Mouse (Mus musculus) hindbrain, embryonic 10.5 days (tissue): ENCODE results near the gene Gm1043. TPM values are rescaled to one million over a fixed set of nuclear protein-coding genes. Genes with fewer than 3 reads are reported as not detected.
A peak's percentile ranks its signal among the peaks of the same experiment; 100 is the strongest.

Experiments used
- DNase-seq: peaks from one replicate; pipeline ENCODE4 v3.0.0-alpha.2; 2017; ENCODE audit warnings: low spot score
- H3K27ac ChIP-seq: fragments of 300-500 bp; sonication (generic); 2 replicates; pipeline ENCODE4 v1.5.1; 2016; ENCODE audit warnings: mild to moderate bottlenecking, moderate library complexity
- H3K27me3 ChIP-seq: fragments of 300-500 bp; sonication (generic); 2 replicates; pipeline ENCODE4 v1.6.1; 2016; ENCODE audit warnings: mild to moderate bottlenecking; ENCODE audit not compliant: poor library complexity, insufficient read depth, severe bottlenecking
- H3K36me3 ChIP-seq: fragments of 300-500 bp; sonication (generic); 2 replicates; pipeline ENCODE4 v1.6.1; 2016; ENCODE audit warnings: mild to moderate bottlenecking, moderate library complexity
- H3K4me1 ChIP-seq: fragments of 300-500 bp; sonication (generic); replicated peaks from 2 replicates; pipeline ENCODE4 v1.6.1; 2016; ENCODE audit warnings: mild to moderate bottlenecking
- H3K4me3 ChIP-seq: fragments of 300-500 bp; sonication (generic); 2 replicates; pipeline ENCODE4 v1.5.1; 2016; ENCODE audit warnings: mild to moderate bottlenecking, moderate library complexity
- H3K9me3 ChIP-seq: fragments of 300-500 bp; sonication (generic); 2 replicates; pipeline ENCODE4 v1.6.1; 2016; ENCODE audit warnings: mild to moderate bottlenecking, moderate library complexity
- WGBS: fragments of 180-500 bp; shearing (Covaris S2); methylation state at CpG from one replicate; pipeline ENCODE4 v1.1.7; 2016; 5-methylcytosine and 5-hydroxymethylcytosine counted together
- polyA plus RNA-seq: library from polyadenylated mRNA; unstranded; fragments of >200 nt; fragmentation: Nextera tagmentation; extraction: Ambion mirVana; gene quantifications from 2 replicates; pipeline ENCODE4 v1.2.1, GENCODE M21; 2016

Gene Gm1043
- polyA plus RNA-seq, 1 experiment from 2014 or later, result 0.08 TPM

- 83% methylated on average over 7 of the region's 7 CpGs for WGBS
- Histone ChIP-seq H3K9me3 (no peaks in the 10 kb centered on the region), H3K36me3 (no peaks in the 10 kb centered on the region), H3K27me3 (peaks cover 3% of the 10 kb centered on the region; the same call in 1 of the 2 replicates), H3K4me3 (no peak overlapping the region), H3K4me1 (0 out of 2 replicates have a peak, but pooled peaks cover 4% of the 10 kb centered on the region), H3K27ac (no peak overlapping the region)
- no peak for DNase-seq
These were observed 69.3 kb downstream of the Gm1043 start for GRCm38 (mm10) chr5:37154472-37154871.

DNA sequence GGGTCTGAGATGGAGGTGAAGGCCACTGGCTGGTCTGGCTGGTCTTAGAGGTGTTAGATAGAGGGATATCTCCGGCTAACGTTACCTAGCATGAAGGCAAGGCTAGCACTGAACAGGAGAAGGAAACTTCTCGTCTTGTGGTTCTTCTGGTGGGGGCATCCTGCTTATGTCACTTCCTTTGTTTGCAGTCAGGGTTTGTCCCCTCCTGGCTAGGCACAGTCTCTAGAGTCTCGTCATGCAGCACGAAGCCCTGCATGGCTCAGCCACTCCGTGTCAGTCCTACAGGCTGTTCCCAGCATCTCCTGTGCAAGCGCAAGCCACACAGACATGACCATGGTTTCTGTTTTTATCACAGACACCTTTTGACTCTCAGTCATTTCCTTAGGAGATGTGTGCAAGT lies 73.2 kb downstream of the Gm1043 start:
- Histone ChIP-seq H3K27me3 (peaks cover 43% of the 10 kb centered on the region), H3K4me1 (peaks cover 8% of the 10 kb centered on the region), H3K27ac (no peak overlapping the region), H3K9me3 (no peaks in the 10 kb centered on the region), H3K36me3 (no peaks in the 10 kb centered on the region), H3K4me3 (no peak overlapping the region)
- WGBS, result 83% methylated on average over 7 of the region's 7 CpGs
- no peak for DNase-seq

DNA sequence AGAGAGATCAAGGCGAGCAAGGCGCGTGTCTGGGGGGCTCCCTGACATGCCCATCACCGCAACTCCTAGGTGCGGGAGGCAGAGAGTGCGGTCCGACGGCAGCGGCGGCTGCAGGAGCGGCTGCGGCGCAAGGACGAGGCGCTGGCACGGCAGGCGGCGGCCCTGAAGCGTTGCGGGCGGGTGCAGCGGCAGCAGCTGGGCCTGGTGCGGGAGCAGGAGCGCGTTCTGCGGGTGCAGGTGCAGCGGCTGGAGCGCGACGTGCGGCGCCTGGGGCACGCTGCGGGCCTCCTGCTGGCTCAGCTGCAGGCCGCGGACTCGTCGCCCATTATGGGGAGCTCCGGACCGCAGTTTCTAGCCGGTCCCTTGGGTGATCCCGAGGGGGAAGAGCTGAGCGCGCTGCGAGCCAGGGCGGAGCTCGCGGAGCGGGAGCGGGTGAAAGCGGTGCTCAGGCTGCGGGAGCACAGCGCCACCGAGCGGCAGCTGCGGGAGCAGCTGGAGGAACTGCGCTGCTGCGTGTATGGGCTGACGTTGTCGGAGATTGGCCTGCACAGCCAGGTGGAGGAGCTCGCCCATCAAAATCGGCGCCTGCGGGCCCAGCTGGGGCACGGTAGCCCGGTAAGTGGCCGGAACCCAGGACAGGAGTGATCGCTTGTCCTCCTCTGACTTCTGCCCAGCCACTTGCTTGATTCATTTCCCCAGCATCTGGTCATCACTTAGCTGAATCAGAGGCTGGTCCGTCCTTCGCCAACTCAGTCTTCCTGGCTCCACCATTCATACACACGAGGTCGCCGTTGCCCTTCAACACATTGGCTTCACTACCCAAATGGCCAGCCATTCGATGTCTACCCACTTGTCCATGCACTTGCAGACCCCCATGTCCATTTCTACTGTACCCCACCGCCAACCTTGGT lies 78.0 kb downstream of the Gm1043 start:
- peak; percentile 76 for DNase-seq
- Histone ChIP-seq H3K36me3 (no peaks in the 10 kb centered on the region), H3K9me3 (no peaks in the 10 kb centered on the region), H3K4me3 (peak overlapping the region; percentile 57), H3K27me3 (peaks cover 60% of the 10 kb centered on the region), H3K27ac (peak overlapping the region; percentile 70), H3K4me1 (peaks cover 14% of the 10 kb centered on the region)
- 8% methylated on average over 75 of the region's 75 CpGs for WGBS

GRCm38 (mm10) chr5:37176466-37176865 lies 91.3 kb downstream of the Gm1043 start:
- Histone ChIP-seq H3K36me3 (no peaks in the 10 kb centered on the region), H3K27ac (no peak overlapping the region), H3K4me3 (no peak overlapping the region), H3K27me3 (no peaks in the 10 kb centered on the region), H3K4me1 (0 out of 2 replicates have a peak, but pooled peaks cover 4% of the 10 kb centered on the region), H3K9me3 (no peaks in the 10 kb centered on the region)
- WGBS, result 62% methylated on average over 4 of the region's 4 CpGs
- no peak for DNase-seq

- no peak for DNase-seq
- no peaks in the 10 kb centered on the region for H3K36me3 ChIP-seq
- H3K27ac ChIP-seq, result no peak overlapping the region
- H3K4me1 ChIP-seq, result 0 out of 2 replicates have a peak, but pooled peaks cover 4% of the 10 kb centered on the region
- 87% methylated on average over 7 of the region's 7 CpGs for WGBS
- H3K27me3 ChIP-seq, result no peaks in the 10 kb centered on the region
- H3K4me3 ChIP-seq, result no peak overlapping the region
- H3K9me3 ChIP-seq, result no peaks in the 10 kb centered on the region
These were observed 91.9 kb downstream of the Gm1043 start for GRCm38 (mm10) chr5:37177061-37177460.

DNA sequence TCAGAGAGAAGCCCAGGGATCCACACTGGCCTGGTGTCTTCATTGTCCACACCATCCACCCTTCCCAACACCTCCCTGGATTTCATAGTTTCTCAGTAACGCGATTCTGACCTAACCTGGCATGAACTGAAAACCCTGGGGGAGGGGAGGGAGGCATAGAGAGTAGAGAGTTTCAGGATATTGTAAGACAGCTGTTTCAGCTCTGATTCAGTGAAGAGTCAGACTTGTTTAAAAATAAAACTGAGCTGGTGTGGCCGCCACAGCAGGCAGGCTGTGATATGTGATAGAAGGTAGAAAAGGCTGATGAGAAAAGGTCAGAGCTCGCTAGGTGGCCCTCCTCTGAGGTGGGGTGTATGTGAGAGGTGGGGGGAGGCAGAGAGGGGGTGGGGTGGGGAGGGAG lies 93.6 kb downstream of the Gm1043 start:
- Histone ChIP-seq H3K9me3 (no peaks in the 10 kb centered on the region), H3K27ac (no peak overlapping the region), H3K27me3 (no peaks in the 10 kb centered on the region), H3K4me1 (0 out of 2 replicates have a peak, but pooled peaks cover 4% of the 10 kb centered on the region), H3K36me3 (no peaks in the 10 kb centered on the region), H3K4me3 (no peak overlapping the region)
- no peak for DNase-seq
- WGBS, result 74% methylated on average over 4 of the region's 4 CpGs

GRCm38 (mm10) chr5:37179872-37180271 lies 94.7 kb downstream of the Gm1043 start:
- WGBS, result 92% methylated on average over 9 of the region's 9 CpGs
- Histone ChIP-seq H3K4me3 (no peak overlapping the region), H3K4me1 (0 out of 2 replicates have a peak, but pooled peaks cover 4% of the 10 kb centered on the region), H3K9me3 (no peaks in the 10 kb centered on the region), H3K27me3 (no peaks in the 10 kb centered on the region), H3K36me3 (no peaks in the 10 kb centered on the region), H3K27ac (no peak overlapping the region)
- no peak for DNase-seq

DNA sequence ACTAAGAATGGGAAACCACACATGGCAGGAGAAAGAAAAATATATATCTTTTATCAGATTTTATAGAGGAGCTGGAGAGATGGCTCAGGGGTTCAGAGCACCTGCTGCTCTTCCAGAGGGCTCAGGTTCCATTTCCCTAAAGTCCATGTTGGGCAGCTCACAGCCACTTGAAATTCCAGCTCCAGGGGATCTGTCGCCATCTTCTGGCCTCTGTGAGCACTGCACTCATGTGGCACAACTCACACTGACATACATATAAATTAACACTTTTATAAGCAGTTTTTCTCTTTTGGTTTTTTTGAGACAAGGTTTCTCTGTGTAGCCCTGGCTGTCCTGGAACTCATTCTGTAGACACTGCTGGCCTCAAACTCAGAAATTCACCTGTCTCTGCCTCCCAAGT lies 95.5 kb downstream of the Gm1043 start:
- H3K27me3 ChIP-seq, result no peaks in the 10 kb centered on the region
- 68% methylated on average over 1 of the region's 1 CpGs for WGBS
- H3K4me3 ChIP-seq, result no peak overlapping the region
- H3K27ac ChIP-seq, result no peak overlapping the region
- no peaks in the 10 kb centered on the region for H3K4me1 ChIP-seq
- no peaks in the 10 kb centered on the region for H3K36me3 ChIP-seq
- H3K9me3 ChIP-seq, result no peaks in the 10 kb centered on the region
- DNase-seq, result no peak

DNA sequence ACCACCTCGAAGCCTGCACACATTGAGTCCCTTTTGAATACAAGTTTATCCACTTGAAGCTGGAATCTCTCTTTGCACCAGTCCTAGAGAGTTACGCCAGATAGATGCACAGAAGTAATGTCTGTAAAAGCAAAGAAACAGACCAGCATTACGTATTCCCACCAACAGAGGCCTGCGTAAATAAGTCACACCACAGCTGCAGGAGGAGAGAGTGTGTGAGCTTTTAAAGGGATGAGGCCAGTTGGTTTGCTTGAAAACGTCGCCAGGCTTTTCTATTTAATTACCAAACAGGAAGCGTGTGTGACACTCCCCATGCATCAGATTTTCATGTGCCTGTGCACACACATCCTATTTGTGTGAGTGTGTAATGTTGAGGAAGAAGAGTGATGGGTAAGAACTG lies 99.4 kb downstream of the Gm1043 start:
- Histone ChIP-seq H3K36me3 (no peaks in the 10 kb centered on the region), H3K27ac (no peak overlapping the region), H3K4me1 (no peaks in the 10 kb centered on the region), H3K4me3 (no peak overlapping the region), H3K27me3 (no peaks in the 10 kb centered on the region), H3K9me3 (no peaks in the 10 kb centered on the region)
- DNase-seq, result no peak
- WGBS, result 72% methylated on average over 7 of the region's 7 CpGs

- WGBS, result 86% methylated on average over 5 of the region's 5 CpGs
These were observed 105.2 kb downstream of the Gm1043 start for GRCm38 (mm10) chr5:37190378-37190777.

DNA sequence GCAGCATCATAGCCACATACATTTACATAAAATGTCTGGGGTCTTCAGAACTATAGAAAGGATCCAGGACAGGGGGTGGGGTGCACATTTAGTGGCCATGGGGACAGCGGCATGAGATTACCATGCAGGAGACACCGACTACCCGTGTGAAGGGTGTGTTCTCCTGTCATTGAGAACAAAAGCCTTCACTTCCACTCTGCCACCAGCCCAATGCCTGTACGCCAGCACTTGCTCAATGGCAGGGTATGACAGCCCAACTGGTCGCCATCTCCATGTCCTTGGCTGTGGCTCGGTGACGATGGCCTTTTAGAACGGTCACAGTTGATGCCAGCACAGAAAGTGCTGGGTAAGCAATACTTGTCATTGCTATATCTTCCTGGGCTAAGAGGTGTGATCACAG lies 111.0 kb downstream of the Gm1043 start:
- H3K27ac ChIP-seq, result peak overlapping the region; percentile 73
- 72% methylated on average over 8 of the region's 8 CpGs for WGBS
- H3K4me3 ChIP-seq, result no peak overlapping the region

More at GRCm38 (mm10) chr5:37190378-37190777, 105.2 kb downstream of the Gm1043 start:
- no peaks in the 10 kb centered on the region for H3K9me3 ChIP-seq
- no peak for DNase-seq
- H3K36me3 ChIP-seq, result no peaks in the 10 kb centered on the region
- H3K27me3 ChIP-seq, result no peaks in the 10 kb centered on the region
- no peak overlapping the region for H3K4me3 ChIP-seq
- no peak overlapping the region for H3K27ac ChIP-seq
- H3K4me1 ChIP-seq, result peaks cover under 1% of the 10 kb centered on the region; the same call in 1 of the 2 replicates

GRCm38 (mm10) chr5:37196666-37197250 lies 111.6 kb downstream of the Gm1043 start:
- H3K4me1 ChIP-seq, result peaks cover 49% of the 10 kb centered on the region
- H3K9me3 ChIP-seq, result no peaks in the 10 kb centered on the region
- no peak for DNase-seq
- H3K27ac ChIP-seq, result peak overlapping the region; percentile 73
- H3K4me3 ChIP-seq, result no peak overlapping the region
- WGBS, result 70% methylated on average over 10 of the region's 10 CpGs
- H3K27me3 ChIP-seq, result no peaks in the 10 kb centered on the region
- no peaks in the 10 kb centered on the region for H3K36me3 ChIP-seq

More for the DNA sequence above, 111.0 kb downstream of the Gm1043 start:
- H3K27me3 ChIP-seq, result no peaks in the 10 kb centered on the region
- no peaks in the 10 kb centered on the region for H3K36me3 ChIP-seq
- no peaks in the 10 kb centered on the region for H3K9me3 ChIP-seq
- H3K4me1 ChIP-seq, result peaks cover 45% of the 10 kb centered on the region
- no peak for DNase-seq

DNA sequence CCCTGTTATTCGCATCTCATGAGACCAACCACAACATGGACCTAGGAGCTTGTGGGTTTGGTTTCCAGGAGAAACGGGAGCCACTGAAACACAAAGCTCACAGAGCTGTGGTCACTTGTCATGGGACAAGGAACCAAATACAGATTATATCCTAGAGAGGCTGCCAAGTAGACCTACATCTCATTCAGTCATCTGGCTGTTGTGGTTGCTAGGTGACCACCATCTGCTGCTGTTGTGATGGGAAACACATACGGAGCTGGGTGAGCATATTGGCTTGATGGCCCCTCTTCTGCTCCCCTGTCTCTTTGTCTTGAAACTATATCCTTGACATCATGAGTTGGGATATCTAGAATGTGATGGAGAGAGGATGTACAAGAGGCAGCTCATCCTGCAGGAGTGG lies 112.3 kb downstream of the Gm1043 start:
- Histone ChIP-seq H3K9me3 (no peaks in the 10 kb centered on the region), H3K4me3 (no peak overlapping the region), H3K4me1 (peaks cover 56% of the 10 kb centered on the region), H3K36me3 (no peaks in the 10 kb centered on the region), H3K27ac (peak overlapping the region; percentile 73), H3K27me3 (no peaks in the 10 kb centered on the region)
- peak; percentile 12 for DNase-seq
- 79% methylated on average over 3 of the region's 3 CpGs for WGBS
